Mouse (Mus musculus) lung, adult 2 months (tissue): ENCODE measurements around the gene Crybg2.
A peak's percentile ranks its signal among the peaks of the same experiment; 100 is the strongest.

ENCODE experiments used
- CTCF ChIP-seq: fragments of 200-500 bp; IDR thresholded peaks from 2 replicates; pipeline ENCODE4 v1.5.1; 2011; ENCODE audit warnings: mild to moderate bottlenecking, low read length, control low read depth; ENCODE audit not compliant: insufficient read depth
- POLR2A ChIP-seq: fragments of 200-500 bp; IDR thresholded peaks from 2 replicates; pipeline ENCODE4 v1.6.1; 2011; ENCODE audit warnings: low read depth, mild to moderate bottlenecking, control low read depth, low read length, borderline replicate concordance; ENCODE audit errors: extremely low read depth

DNA sequence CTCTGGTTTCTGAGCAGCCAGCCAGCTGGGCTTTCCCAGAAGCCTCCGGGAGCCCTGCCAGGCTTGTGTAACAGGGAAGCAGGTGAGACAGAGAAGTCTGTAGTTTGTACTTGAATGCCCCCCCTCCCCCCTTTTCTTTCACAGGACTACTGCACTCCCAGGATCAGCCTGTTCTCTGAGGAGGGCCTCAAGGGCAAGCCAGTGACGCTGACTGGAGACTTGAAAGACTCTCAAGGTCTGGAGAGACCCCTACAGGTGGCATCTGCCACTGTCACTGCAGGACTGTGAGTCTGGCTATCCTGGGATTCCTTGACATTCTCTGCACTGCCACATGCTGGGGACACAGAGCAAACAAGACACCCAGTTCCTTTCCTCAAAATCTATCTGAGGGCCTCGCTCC is 18.1 kb downstream of the Crybg2 start:
- TF ChIP-seq POLR2A (no peak), CTCF (peak; percentile 59)
